Mouse (Mus musculus) olfactory bulb, adult 2 months (tissue): ENCODE measurements around the gene Csrnp3.

ENCODE experiments used
- CTCF ChIP-seq: fragments of 200-500 bp; IDR thresholded peaks from 2 replicates; pipeline ENCODE4 v1.5.1; 2012; ENCODE audit warnings: low read depth, mild to moderate bottlenecking, low read length, moderate library complexity; ENCODE audit not compliant: insufficient read depth
- POLR2A ChIP-seq: fragments of 200-500 bp; IDR thresholded peaks from 2 replicates; pipeline ENCODE4 v1.6.1; 2012; ENCODE audit warnings: mild to moderate bottlenecking, low read depth, low read length, moderate library complexity; ENCODE audit not compliant: insufficient read depth

GRCm38 (mm10) chr2:65981470-65981869 is 135.9 kb downstream of the Csrnp3 start:
- no peak for TF ChIP-seq POLR2A
- no peak for TF ChIP-seq CTCF
